In the genomic region with DNA sequence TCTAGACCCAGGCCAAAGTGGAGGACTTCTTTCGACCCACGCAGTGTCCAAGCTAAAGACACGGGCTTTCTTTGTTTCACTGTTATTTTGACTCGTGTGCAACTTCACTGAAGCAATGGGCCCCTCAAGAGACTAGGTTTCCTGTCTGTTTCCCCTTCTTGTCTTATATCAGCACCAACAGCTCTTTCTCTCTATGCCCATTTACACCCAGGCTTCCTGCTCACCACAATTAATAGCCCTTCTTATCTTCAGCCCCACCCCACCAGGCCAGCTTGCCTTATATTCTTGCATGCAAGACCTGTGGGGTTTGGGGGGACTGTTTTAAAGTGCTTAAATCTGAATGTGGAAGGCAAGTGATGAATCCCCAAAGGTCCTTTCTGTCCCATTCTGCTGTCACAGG, we compare ENCODE assay signal across 13 mouse cellular contexts. TPM values are rescaled to one million over a fixed set of nuclear protein-coding genes. Genes with fewer than 3 reads are reported as not detected.
DNase-seq lines count a peak whose midpoint lies in the region; ATAC-seq and TF ChIP-seq lines count a peak whose summit lies in the region.
"Had no signal": no experiment of that assay in that cellular context is flagged by ENCODE, and none has a peak within 500 bp of the region (broad histone marks: within the 10 kb centered on the region; RNA-seq: fewer than 3 reads in every experiment).

No protein-coding gene starts in this region.

- peak overlapping the region; percentile 17; the same call in 1 of the 2 replicates for H3K27ac ChIP-seq in heart, embryonic 10.5 days
- peak overlapping the region; percentile 83 for H3K27ac ChIP-seq in MEL (ENCODE audit: control insufficient read depth, low read depth, low read length)
- peak overlapping the region; percentile 74 for H3K27ac ChIP-seq in intestine, postnatal 0 days (ENCODE audit: low read depth, low read length)
- H3K27ac ChIP-seq: midbrain, embryonic 12.5 days had no signal

- no peaks in the 10 kb centered on the region for H3K36me3 ChIP-seq in heart, embryonic 10.5 days
- peaks cover 0 to 36% of the 10 kb centered on the region in 2 experiments; a peak in 2 of 4 replicates for H3K36me3 ChIP-seq in MEL (ENCODE audit: control insufficient read depth in 1 of 2, insufficient read depth in 2 of 2, low read length in 2 of 2)
- no peaks in the 10 kb centered on the region for H3K36me3 ChIP-seq in intestine, postnatal 0 days (ENCODE audit: control insufficient read depth, insufficient read depth)
- H3K36me3 ChIP-seq: midbrain, embryonic 12.5 days had no signal

- peak overlapping the region; percentile 52; the same call in 1 of the 2 replicates for H3K4me2 ChIP-seq in intestine, postnatal 0 days (replicated peaks; ENCODE audit: low read depth)
- H3K4me2 ChIP-seq: midbrain, embryonic 12.5 days had no signal

- ATAC-seq in intestine, postnatal 0 days: peak; percentile 13; the same call in 1 of the 2 replicates
- peak; percentile 97 for ATAC-seq in megakaryocyte-erythroid progenitor cell, adult 5-6 weeks (replicated peaks; ENCODE audit: low FRiP score, low TSS enrichment, poor library complexity, severe bottlenecking)
- ATAC-seq: hindbrain, embryonic 16.5 days had no signal

- no peaks in the 10 kb centered on the region for H3K27me3 ChIP-seq in heart, embryonic 10.5 days (ENCODE audit: insufficient read depth, poor library complexity, severe bottlenecking)
- H3K27me3 ChIP-seq in MEL (ENCODE audit: control insufficient read depth in 1 of 2, insufficient read depth in 2 of 2, low read length in 2 of 2): no peaks in the 10 kb centered on the region
- H3K27me3 ChIP-seq in intestine, postnatal 0 days (replicated peaks; ENCODE audit: control insufficient read depth, insufficient read depth, low read length): no peaks in the 10 kb centered on the region
- H3K27me3 ChIP-seq: midbrain, embryonic 12.5 days had no signal

- TF ChIP-seq CTCF in MEL (IDR thresholded peaks at IDR 0.05 in 2 of 3, conservative IDR thresholded peaks at IDR 0.05 in 1 of 3; ENCODE audit: control insufficient read depth in 1 of 3, insufficient read depth in 1 of 3, low read depth in 2 of 3, low read length in 3 of 3, poor library complexity in 1 of 3, severe bottlenecking in 1 of 3): no peak
- TF ChIP-seq CTCF in intestine, postnatal 0 days (IDR thresholded peaks at IDR 0.05; ENCODE audit: low read depth): no peak

- intact Hi-C loops in heart, postnatal 25 days (cut with DNase I): no loop called here

- TF ChIP-seq RAD21 in MEL (IDR thresholded peaks at IDR 0.05; ENCODE audit: low read depth, low read length): no peak

- H3K79me2 ChIP-seq in MEL (ENCODE audit: control insufficient read depth, insufficient read depth, low read length, poor library complexity): no peaks in the 10 kb centered on the region

- no peaks in the 10 kb centered on the region for H3K9me3 ChIP-seq in heart, embryonic 10.5 days
- H3K9me3 ChIP-seq in MEL (replicated peaks; ENCODE audit: insufficient read depth, low read length): no peaks in the 10 kb centered on the region
- no peaks in the 10 kb centered on the region for H3K9me3 ChIP-seq in intestine, postnatal 0 days (ENCODE audit: control insufficient read depth)
- H3K9me3 ChIP-seq: midbrain, embryonic 12.5 days had no signal

- no peak overlapping the region for H3K4me3 ChIP-seq in heart, embryonic 10.5 days
- peak overlapping the region; percentile 7 to 50; a peak in 1 of 4 replicates for H3K4me3 ChIP-seq in MEL (ENCODE audit: control insufficient read depth in 1 of 2, insufficient read depth in 1 of 2, low read depth in 2 of 2, low read length in 2 of 2)
- no peak overlapping the region for H3K4me3 ChIP-seq in intestine, postnatal 0 days (ENCODE audit: low read depth, low read length)
- H3K4me3 ChIP-seq: midbrain, embryonic 12.5 days had no signal

- H3K9ac ChIP-seq in MEL (ENCODE audit: control insufficient read depth, low read depth, low read length, poor library complexity, severe bottlenecking): peak overlapping the region; percentile 35
- H3K9ac ChIP-seq in intestine, postnatal 0 days (ENCODE audit: low read depth, low read length): no peak overlapping the region
- H3K9ac ChIP-seq: midbrain, embryonic 12.5 days had no signal

- DNase-seq in heart, embryonic 10.5 days (ENCODE audit: low spot score): no peak
- DNase-seq in heart, postnatal 25 days (ENCODE audit: low spot score): no peak
- DNase-seq in MEL (ENCODE audit: low read depth, low spot score): peak; percentile 89
- DNase-seq in thymus, postnatal 14 days: no peak
- DNase-seq in adrenal gland, adult (ENCODE audit: inconsistent age in 2 of 2, low spot score in 1 of 2): no peak
- no peak for DNase-seq in cerebellum, adult 8-10 months
- DNase-seq: cerebellum, adult 11-12 months; right cerebral cortex, postnatal 4 days; thymus, postnatal 4 days had no signal

- peak; percentile 90 to 95 for TF ChIP-seq EP300 in MEL (IDR thresholded peaks at IDR 0.05; ENCODE audit: low read depth in 1 of 2, low read length in 2 of 2)

- H3K4me1 ChIP-seq in heart, embryonic 10.5 days: peaks cover 21% of the 10 kb centered on the region
- H3K4me1 ChIP-seq in MEL (ENCODE audit: control insufficient read depth in 1 of 2, insufficient read depth in 2 of 2, low read length in 2 of 2): peaks cover 12 to 41% of the 10 kb centered on the region in 2 experiments
- H3K4me1 ChIP-seq in intestine, postnatal 0 days (replicated peaks; ENCODE audit: control insufficient read depth, insufficient read depth, low read length): peaks cover 8% of the 10 kb centered on the region
- H3K4me1 ChIP-seq: midbrain, embryonic 12.5 days had no signal

- TF ChIP-seq POLR2A in MEL (IDR thresholded peaks at IDR 0.05; ENCODE audit: control insufficient read depth in 1 of 2, insufficient read depth in 1 of 2, low read depth in 1 of 2, low read length in 2 of 2, poor library complexity in 1 of 2): no peak

- 52% methylated on average over 4 of the region's 4 CpGs for WGBS in heart, embryonic 10.5 days
- 36% methylated on average over 4 of the region's 4 CpGs for WGBS in intestine, postnatal 0 days

TF ChIP-seq in MEL, 35 proteins besides CTCF, POLR2A, EP300 and RAD21:
- TF ChIP-seq SIN3A (IDR thresholded peaks at IDR 0.05; ENCODE audit: low read length): 0 out of 2 replicates have a peak, but pooled peaks have one; percentile 34
- peak; percentile 72 for TF ChIP-seq ETS1 (IDR thresholded peaks at IDR 0.05; ENCODE audit: low read depth, low read length)
- TF ChIP-seq MXI1 (IDR thresholded peaks at IDR 0.05; ENCODE audit: low read depth, low read length): 0 out of 2 replicates have a peak, but pooled peaks have one; percentile 14
- TF ChIP-seq GATA1 (IDR thresholded peaks at IDR 0.05; ENCODE audit: low read depth, low read length): peak; percentile 93
- peak; percentile 52; the same call in 1 of the 2 replicates for TF ChIP-seq MYB (IDR thresholded peaks at IDR 0.05; ENCODE audit: low read depth, low read length)
- TF ChIP-seq MAZ (IDR thresholded peaks at IDR 0.05; ENCODE audit: low read depth, low read length): peak; percentile 85
- no peak for TF ChIP-seq UBTF (IDR thresholded peaks at IDR 0.05; ENCODE audit: borderline replicate concordance, insufficient read depth, low read depth, low read length)
- peak; percentile 94 for TF ChIP-seq TCF12 (IDR thresholded peaks at IDR 0.05; ENCODE audit: low read depth, low read length)
- no peak for TF ChIP-seq ZKSCAN1 (IDR thresholded peaks at IDR 0.05; ENCODE audit: low read depth, low read length)
- peak; percentile 25; the same call in 1 of the 2 replicates for TF ChIP-seq MAX (IDR thresholded peaks at IDR 0.05; ENCODE audit: low read length)
- no peak for TF ChIP-seq ZMIZ1 (IDR thresholded peaks at IDR 0.05; ENCODE audit: low read depth, low read length)
- peak; percentile 84 for TF ChIP-seq RCOR1 (IDR thresholded peaks at IDR 0.05; ENCODE audit: low read depth, low read length)
- peak; percentile 76 for TF ChIP-seq BHLHE40 (IDR thresholded peaks at IDR 0.05; ENCODE audit: borderline replicate concordance, low read depth, low read length)
- 0 out of 2 replicates have a peak, but pooled peaks have one; percentile 56 for TF ChIP-seq MYC (IDR thresholded peaks at IDR 0.05; ENCODE audit: low read depth, low read length)
- peak; percentile 91 for TF ChIP-seq TAL1 (IDR thresholded peaks at IDR 0.05; ENCODE audit: low read length)

RNA-seq across cellular contexts. Expression of gene Rbp2, which starts 3.6 kb away (rescaled TPM):
- 0.60 and 1.9 TPM in 2 replicates for polyA plus RNA-seq in heart, embryonic 10.5 days (2016; fragmentation: Nextera tagmentation; extraction: Ambion mirVana)
- under 1 TPM in 1 of 2 experiments, not detected in 1; 0.39 TPM for total RNA-seq in heart, postnatal 25 days (2021)
- total RNA-seq in MEL (2012; rRNA removed): not detected in 2 replicates
- under 1 TPM in 1 of 2 experiments, not detected in 1; 0.11 TPM for polyA plus RNA-seq in MEL (2012; ENCODE audit: insufficient read depth in 1 of 2, insufficient read length in 2 of 2, low read depth in 1 of 2, low replicate concordance in 2 of 2, missing spikeins in 1 of 2)
- 7,315 and 7,837 TPM in 2 replicates for polyA plus RNA-seq in intestine, postnatal 0 days (2015; fragmentation: Nextera tagmentation; extraction: Ambion mirVana)
- not detected in 2 replicates for total RNA-seq in megakaryocyte-erythroid progenitor cell, adult 5-6 weeks (2014; fragmentation: Nextera tagmentation)
- not detected in 2 replicates for total RNA-seq in megakaryocyte-erythroid progenitor cell, adult 5-6 weeks (2017)

Comparison
In these comparisons a context has a peak if more than half of its experiments do, and no peak if none do; other contexts are left out.
1. H3K27ac ChIP-seq: peak in every context shown above with its lines; median percentile 83 in MEL; 74 in intestine, postnatal 0 days; 17 in heart, embryonic 10.5 days.
2. H3K4me3 ChIP-seq: peak in MEL (2 of 2); none in heart, embryonic 10.5 days (single experiment) and intestine, postnatal 0 days (single experiment).